Mouse (Mus musculus) cortical plate, adult 2 months (tissue): ENCODE data around the gene Ykt6.

Source experiments
- CTCF ChIP-seq: fragments of 200-500 bp; IDR thresholded peaks from 2 replicates; pipeline ENCODE4 v1.5.1; 2011; ENCODE audit warnings: mild to moderate bottlenecking, control low read depth, low read length; ENCODE audit not compliant: insufficient read depth; ENCODE audit errors: extremely low read depth
- POLR2A ChIP-seq: fragments of 200-500 bp; IDR thresholded peaks from 2 replicates; pipeline ENCODE4 v1.6.1; 2011; ENCODE audit warnings: mild to moderate bottlenecking, low read length, control low read depth; ENCODE audit not compliant: insufficient read depth; ENCODE audit errors: extremely low read depth

GRCm38 (mm10) chr11:5966751-5967150 lies 11.3 kb downstream of the Ykt6 start:
- peak; percentile 12; the same call in 1 of the 2 replicates for TF ChIP-seq POLR2A
- TF ChIP-seq CTCF = no peak
